Mouse (Mus musculus) brain, embryonic 14.5 days (tissue): ENCODE measurements at regions not wholly inside any gene's neighbourhood (a gene's known extent, or its start where the extent isn't known, plus 50 kb on each side); places are given as distances from the start of the nearest gene placed in this dataset.

Experiments used
- CTCF ChIP-seq: fragments of 200-500 bp; IDR thresholded peaks from 2 replicates; pipeline ENCODE4 v1.5.1; 2012; ENCODE audit warnings: inconsistent platforms, mild to moderate bottlenecking, moderate library complexity, borderline replicate concordance; ENCODE audit not compliant: insufficient read depth, insufficient read length; ENCODE audit errors: extremely low read depth
- POLR2A ChIP-seq: fragments of 200-500 bp; IDR thresholded peaks from 2 replicates; pipeline ENCODE4 v1.6.1; 2012; ENCODE audit warnings: mild to moderate bottlenecking, inconsistent platforms, borderline replicate concordance; ENCODE audit not compliant: poor library complexity, insufficient read depth, insufficient read length, severe bottlenecking; ENCODE audit errors: extremely low read depth

- no peak for TF ChIP-seq POLR2A
- TF ChIP-seq CTCF: no peak
Observed at GRCm38 (mm10) chr3:3012951-3013350, 2737.7 kb upstream of the Gm8797 start.
